In the genomic region with DNA sequence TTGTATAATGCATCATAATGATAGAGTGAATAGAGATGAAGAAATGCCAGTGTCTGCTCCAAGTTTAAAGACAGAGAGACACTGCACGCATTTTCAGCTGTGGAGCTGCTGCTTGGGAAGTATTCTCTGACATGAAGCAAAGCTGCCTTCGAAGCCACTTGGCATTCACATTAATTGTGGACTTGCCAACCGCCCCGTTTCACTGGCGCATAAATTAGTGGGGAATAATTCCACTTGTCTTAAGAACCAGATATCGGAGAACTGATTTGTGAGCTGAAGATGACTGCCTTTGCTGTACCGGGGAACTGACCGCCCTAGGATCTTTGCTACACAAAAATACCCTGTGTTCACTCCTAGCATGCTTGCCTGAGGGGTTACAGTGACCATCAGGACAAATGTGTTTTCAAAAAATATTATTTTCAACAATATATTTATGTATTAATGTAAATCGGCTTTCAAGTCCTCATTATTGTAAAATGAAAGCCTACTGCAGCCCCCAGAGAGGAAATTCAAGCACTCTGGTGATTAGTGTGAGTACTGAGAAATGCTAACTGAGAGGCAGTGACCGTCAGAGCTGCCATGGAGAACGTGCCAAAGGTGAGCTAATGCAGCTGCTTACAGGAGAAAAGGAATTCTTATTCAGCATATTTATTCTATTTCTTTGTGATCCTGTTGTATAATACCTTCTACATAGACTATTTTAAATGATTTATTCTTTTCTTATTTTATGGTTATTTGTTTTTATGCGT, we compare ENCODE assay signal across 9 mouse cellular contexts.
DNase-seq lines count a peak whose midpoint lies in the region; ATAC-seq lines count a peak whose summit lies in the region.
"Had no signal": no experiment of that assay in that cellular context is flagged by ENCODE, and none has a peak within 500 bp of the region (broad histone marks: within the 10 kb centered on the region; RNA-seq: fewer than 3 reads in every experiment).

No protein-coding gene starts in this region.

- H3K36me3 ChIP-seq in neural tube, embryonic 13.5 days, result no peaks in the 10 kb centered on the region
- no peaks in the 10 kb centered on the region for H3K36me3 ChIP-seq in hindbrain, embryonic 16.5 days (ENCODE audit: control insufficient read depth, insufficient read depth, low read length)
- H3K36me3 ChIP-seq in limb, embryonic 10.5 days, result no peaks in the 10 kb centered on the region
- no peaks in the 10 kb centered on the region for H3K36me3 ChIP-seq in kidney, embryonic 14.5 days (ENCODE audit: control insufficient read depth, insufficient read depth, low read length)

- 54% methylated on average over 12 of the region's 12 CpGs for WGBS in neural tube, embryonic 13.5 days
- 40% methylated on average over 12 of the region's 12 CpGs for WGBS in hindbrain, embryonic 16.5 days
- 87% methylated on average over 12 of the region's 12 CpGs for WGBS in limb, embryonic 10.5 days
- 75% methylated on average over 12 of the region's 12 CpGs for WGBS in kidney, embryonic 14.5 days

- peak overlapping the region; percentile 49 for H3K27ac ChIP-seq in neural tube, embryonic 13.5 days (replicated peaks)
- H3K27ac ChIP-seq in hindbrain, embryonic 16.5 days (ENCODE audit: low read depth, low read length), result no peak overlapping the region
- no peak overlapping the region for H3K27ac ChIP-seq in limb, embryonic 10.5 days
- H3K27ac ChIP-seq in kidney, embryonic 14.5 days (ENCODE audit: low read depth, low read length), result no peak overlapping the region
- H3K27ac ChIP-seq: liver, embryonic 14.5 days had no signal

- DNase-seq in neural tube, embryonic 10.5 days (ENCODE audit: extremely low spot score, low spot score), result no peak
- peak; percentile 31 for DNase-seq in left cerebral cortex, postnatal 4 days
- no peak for DNase-seq in limb, embryonic 10.5 days (ENCODE audit: low spot score)
- DNase-seq in retina, embryonic 14.5 days (ENCODE audit: low spot score), result no peak

- 0 out of 2 replicates have a peak overlapping the region, but pooled peaks have one; percentile 12 for H3K9ac ChIP-seq in neural tube, embryonic 13.5 days
- H3K9ac ChIP-seq in hindbrain, embryonic 16.5 days (ENCODE audit: low read depth, low read length), result no peak overlapping the region; the same call in 1 of the 2 replicates
- H3K9ac ChIP-seq in kidney, embryonic 14.5 days (ENCODE audit: low read depth, low read length), result no peak overlapping the region
- H3K9ac ChIP-seq: liver, embryonic 14.5 days had no signal

- no peaks in the 10 kb centered on the region for H3K9me3 ChIP-seq in neural tube, embryonic 13.5 days
- H3K9me3 ChIP-seq in hindbrain, embryonic 16.5 days (ENCODE audit: control insufficient read depth, low read length), result no peaks in the 10 kb centered on the region
- H3K9me3 ChIP-seq in limb, embryonic 10.5 days (replicated peaks), result no peaks in the 10 kb centered on the region
- H3K9me3 ChIP-seq in kidney, embryonic 14.5 days (ENCODE audit: control insufficient read depth, low read length), result no peaks in the 10 kb centered on the region

- H3K4me2 ChIP-seq in neural tube, embryonic 13.5 days, result peak overlapping the region; percentile 22; the same call in 1 of the 2 replicates
- H3K4me2 ChIP-seq in hindbrain, embryonic 16.5 days (ENCODE audit: low read length), result peak overlapping the region; percentile 39
- H3K4me2 ChIP-seq in kidney, embryonic 14.5 days (replicated peaks; ENCODE audit: low read depth, low read length), result no peak overlapping the region

- ATAC-seq in neural tube, embryonic 13.5 days (ENCODE audit: low read depth), result no peak
- ATAC-seq in hindbrain, embryonic 16.5 days, result 0 out of 2 replicates have a peak, but pooled peaks have one; percentile 60
- no peak for ATAC-seq in kidney, embryonic 14.5 days (ENCODE audit: low FRiP score, low TSS enrichment)
- ATAC-seq: inflammation-experienced regulatory T-cells, adult 6 months had no signal

- no peak overlapping the region for H3K4me3 ChIP-seq in neural tube, embryonic 13.5 days
- H3K4me3 ChIP-seq in hindbrain, embryonic 16.5 days (ENCODE audit: low read length), result no peak overlapping the region
- H3K4me3 ChIP-seq in limb, embryonic 10.5 days, result no peak overlapping the region
- H3K4me3 ChIP-seq in kidney, embryonic 14.5 days (ENCODE audit: low read length), result no peak overlapping the region

- intact Hi-C loops in left cerebral cortex, postnatal 4 days (cut with DNase I), result loop anchor here (10.0 kb wide), 1 partner anchor 622 kb away; no protein-coding TSS in a partner anchor

- H3K4me1 ChIP-seq in neural tube, embryonic 13.5 days (replicated peaks), result peaks cover 18% of the 10 kb centered on the region
- peaks cover 4% of the 10 kb centered on the region; the same call in 1 of the 2 replicates for H3K4me1 ChIP-seq in hindbrain, embryonic 16.5 days (ENCODE audit: control insufficient read depth, insufficient read depth, low read depth, low read length)
- H3K4me1 ChIP-seq in limb, embryonic 10.5 days, result no peaks in the 10 kb centered on the region; the same call in 1 of the 2 replicates
- no peaks in the 10 kb centered on the region for H3K4me1 ChIP-seq in kidney, embryonic 14.5 days (ENCODE audit: control insufficient read depth, insufficient read depth, low read length)

- no peaks in the 10 kb centered on the region for H3K27me3 ChIP-seq in neural tube, embryonic 13.5 days
- H3K27me3 ChIP-seq in hindbrain, embryonic 16.5 days (replicated peaks; ENCODE audit: control insufficient read depth, insufficient read depth, low read length), result no peaks in the 10 kb centered on the region
- H3K27me3 ChIP-seq in limb, embryonic 10.5 days (ENCODE audit: low read depth, poor library complexity, severe bottlenecking), result no peaks in the 10 kb centered on the region
- no peaks in the 10 kb centered on the region for H3K27me3 ChIP-seq in kidney, embryonic 14.5 days (ENCODE audit: control insufficient read depth, insufficient read depth, low read length)
